Mouse (Mus musculus): ENCODE measurements at regions not wholly inside any gene's neighbourhood (a gene's known extent, or its start where the extent isn't known, plus 50 kb on each side); places are given as distances from the start of the nearest gene placed in this dataset.

GRCm38 (mm10) chr2:159498691-159499090 is 704.1 kb downstream of the Dhx35 start:
- no peak for DNase-seq (ENCODE audit: low spot score in 2 of 2)

DNA sequence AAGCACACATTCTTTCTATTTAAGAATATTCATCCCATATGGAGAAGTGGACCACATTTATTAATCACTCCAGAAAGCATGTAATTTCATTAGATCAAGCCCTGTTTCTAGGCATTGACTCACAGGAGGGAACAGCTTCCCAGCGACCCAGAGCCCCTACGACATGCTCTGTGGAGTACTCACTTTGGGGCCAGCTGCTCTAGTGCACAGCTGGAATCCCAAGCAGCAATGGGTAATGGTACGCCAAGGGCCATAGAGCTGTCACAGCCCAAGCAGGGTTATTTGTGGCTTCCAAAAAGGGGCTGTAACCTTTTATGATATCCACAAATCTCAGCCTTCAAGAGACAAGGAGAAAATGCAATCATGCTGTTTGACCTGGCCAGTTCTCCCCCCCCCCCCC is 706.4 kb downstream of the Dhx35 start:
- DNase-seq (ENCODE audit: low spot score in 2 of 2), result no peak

GRCm38 (mm10) chr2:159519066-159519465 is 724.5 kb downstream of the Dhx35 start:
- no peak for DNase-seq (ENCODE audit: low spot score in 2 of 2)

DNA sequence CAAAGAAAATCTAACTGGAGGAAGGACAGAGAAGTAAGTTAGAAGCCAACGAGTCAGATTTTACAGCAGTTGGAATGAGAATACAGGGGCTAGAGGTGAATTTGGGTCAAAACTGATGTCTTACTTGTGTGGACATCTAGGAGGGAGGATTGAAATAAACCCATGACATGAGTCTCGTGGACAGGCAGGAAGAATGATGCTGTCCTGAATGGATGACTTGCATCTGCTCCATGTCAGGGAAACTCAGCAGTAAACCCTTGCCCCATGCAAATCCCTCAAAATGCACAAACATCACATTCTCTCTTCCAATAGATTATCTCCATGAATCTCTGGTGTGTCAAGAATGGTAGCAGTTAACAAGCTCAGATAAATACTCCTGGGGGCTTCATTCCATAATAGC is 729.1 kb downstream of the Dhx35 start:
- DNase-seq (ENCODE audit: low spot score in 2 of 2), result no peak

- peak in 1 of 2 experiments; percentile 29 for DNase-seq (ENCODE audit: low spot score in 2 of 2)
Measured at GRCm38 (mm10) chr2:159534951-159535350, 740.3 kb downstream of the Dhx35 start.

- DNase-seq (ENCODE audit: low spot score in 2 of 2), result no peak
Measured at GRCm38 (mm10) chr2:159539261-159539660, 744.7 kb downstream of the Dhx35 start.

DNA sequence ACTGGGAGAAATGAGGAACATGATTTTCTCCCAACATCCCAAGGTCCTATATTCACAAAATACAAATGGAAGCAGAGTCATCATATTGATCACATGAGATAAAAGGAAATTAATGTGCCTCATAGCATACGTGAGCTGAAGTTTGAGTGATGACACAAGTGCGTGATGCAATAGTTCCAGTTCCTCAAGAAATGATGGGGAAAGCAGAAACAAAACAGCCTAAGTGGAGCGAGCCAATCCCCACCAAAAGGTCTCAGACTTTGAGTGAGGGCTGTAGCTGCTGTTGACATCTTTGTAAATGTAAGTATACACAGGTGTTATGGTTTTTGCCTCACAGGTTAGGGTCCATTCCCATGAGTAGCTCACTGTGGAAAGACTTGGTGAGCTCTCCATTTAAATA is 763.0 kb downstream of the Dhx35 start:
- DNase-seq (ENCODE audit: low spot score in 2 of 2), result no peak

DNA sequence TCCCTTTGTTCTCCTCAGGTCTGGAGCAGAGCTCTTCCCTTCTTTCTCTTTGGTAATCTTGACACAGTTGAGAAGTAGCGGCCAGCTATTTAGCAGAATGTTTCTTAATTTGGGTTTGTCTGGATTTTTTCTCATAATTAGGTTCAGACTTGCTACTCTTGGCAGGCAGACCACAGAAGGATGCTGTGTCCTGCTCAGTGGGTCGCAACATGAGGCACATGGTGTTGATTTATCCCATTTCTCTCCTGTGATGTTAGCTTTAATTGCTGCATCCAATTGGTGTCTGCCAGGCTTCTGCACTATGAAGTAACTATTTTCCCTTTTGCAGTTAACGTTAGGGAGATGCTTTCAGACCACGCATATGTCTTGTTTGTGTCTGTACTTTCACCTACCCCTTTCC is 768.7 kb downstream of the Gm826 start:
- DNase-seq (ENCODE audit: low spot score in 2 of 2), result no peak

DNA sequence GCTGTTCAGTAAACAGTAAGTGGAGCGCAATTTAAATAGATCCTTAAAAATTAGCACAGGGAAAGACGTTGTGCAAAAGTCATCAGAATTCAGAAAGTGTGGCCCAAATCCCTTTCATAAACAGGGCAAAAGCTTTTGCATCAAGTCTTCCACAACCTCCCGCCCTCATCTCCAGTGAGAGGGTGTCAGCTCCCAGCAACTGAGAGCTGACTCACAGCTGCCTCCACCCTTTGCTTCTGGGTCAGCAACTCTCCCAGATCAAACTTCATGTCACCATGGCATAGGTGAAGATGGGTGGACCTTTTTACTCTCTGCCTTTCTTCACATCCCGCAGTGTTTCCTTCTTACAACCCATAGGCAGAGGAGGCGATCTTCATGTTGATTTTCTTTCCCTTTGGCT is 768.0 kb downstream of the Gm826 start:
- DNase-seq (ENCODE audit: low spot score in 2 of 2), result no peak

DNA sequence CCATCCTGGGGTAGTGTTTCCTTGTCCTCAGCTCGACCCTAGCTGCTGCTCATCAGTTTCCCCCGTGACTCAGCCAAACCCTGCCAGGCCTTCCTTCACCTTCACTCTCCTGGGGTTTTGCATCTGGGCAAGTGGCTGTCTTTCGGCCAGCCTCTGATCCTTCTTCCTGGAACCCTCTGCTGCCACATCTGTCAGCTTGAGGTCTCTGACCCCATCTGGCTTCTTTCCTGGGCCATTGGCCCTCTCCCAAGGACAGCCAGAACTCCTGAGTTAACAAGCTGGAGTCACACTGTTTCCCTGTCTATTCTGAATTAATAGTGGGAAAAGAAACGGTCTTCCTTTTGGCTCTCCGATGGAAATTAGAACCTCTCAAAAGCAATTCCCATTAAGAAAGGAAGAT is 767.5 kb downstream of the Gm826 start:
- DNase-seq (ENCODE audit: low spot score in 2 of 2), result peak in 1 of 2 experiments; percentile 19

DNA sequence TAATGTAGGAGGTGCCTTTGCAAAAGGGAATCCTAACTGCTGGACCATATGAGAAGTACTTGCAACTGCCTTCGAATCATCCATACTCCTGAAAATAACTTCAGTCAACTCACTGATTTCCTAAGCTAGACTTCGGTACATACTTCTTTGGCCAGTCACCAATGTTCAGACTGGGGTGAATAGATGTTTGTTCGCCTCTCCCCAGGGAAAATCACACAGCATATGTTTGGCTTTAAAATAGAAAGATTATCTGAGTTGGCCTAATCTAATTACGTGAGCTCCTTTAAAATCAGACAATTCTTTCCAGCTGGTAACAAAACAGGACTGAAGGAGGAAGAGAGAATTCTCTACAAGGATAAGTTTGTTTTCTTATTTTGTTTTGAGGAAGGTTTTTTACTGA is 765.6 kb downstream of the Gm826 start:
- no peak for DNase-seq (ENCODE audit: low spot score in 2 of 2)

GRCm38 (mm10) chr2:159571862-159572261 is 762.1 kb downstream of the Gm826 start:
- DNase-seq (ENCODE audit: low spot score in 2 of 2), result no peak

- no peak for DNase-seq (ENCODE audit: low spot score in 2 of 2)
Measured at GRCm38 (mm10) chr2:159575271-159575670, 758.7 kb downstream of the Gm826 start.

DNA sequence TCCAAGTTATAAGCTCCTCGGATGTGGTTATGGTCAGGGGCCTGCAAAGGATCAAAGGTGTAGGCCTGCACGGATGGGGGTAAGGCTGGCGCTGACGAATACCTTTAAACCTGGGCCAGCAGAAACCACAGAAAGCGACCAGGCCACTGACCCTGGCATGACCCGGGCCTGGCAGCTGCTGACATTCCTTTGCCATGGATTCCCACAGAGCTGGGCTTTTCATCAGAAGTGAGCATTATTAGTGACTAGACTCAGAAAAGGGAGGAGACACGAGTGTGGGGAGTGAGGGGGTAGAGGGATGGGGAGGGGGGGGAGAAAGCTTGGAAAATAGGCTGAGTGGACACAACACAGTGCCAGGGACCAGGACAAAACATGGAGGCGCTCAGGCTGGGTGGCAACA is 750.9 kb downstream of the Gm826 start:
- DNase-seq (ENCODE audit: low spot score in 2 of 2), result no peak

GRCm38 (mm10) chr2:159584641-159585040 is 749.3 kb downstream of the Gm826 start:
- no peak for DNase-seq (ENCODE audit: low spot score in 2 of 2)

- no peak for DNase-seq (ENCODE audit: low spot score in 2 of 2)
Measured at GRCm38 (mm10) chr2:159586697-159587473, 747.1 kb downstream of the Gm826 start.

- no peak for DNase-seq (ENCODE audit: low spot score in 2 of 2)
Measured at GRCm38 (mm10) chr2:159591396-159592124, 742.4 kb downstream of the Gm826 start.

DNA sequence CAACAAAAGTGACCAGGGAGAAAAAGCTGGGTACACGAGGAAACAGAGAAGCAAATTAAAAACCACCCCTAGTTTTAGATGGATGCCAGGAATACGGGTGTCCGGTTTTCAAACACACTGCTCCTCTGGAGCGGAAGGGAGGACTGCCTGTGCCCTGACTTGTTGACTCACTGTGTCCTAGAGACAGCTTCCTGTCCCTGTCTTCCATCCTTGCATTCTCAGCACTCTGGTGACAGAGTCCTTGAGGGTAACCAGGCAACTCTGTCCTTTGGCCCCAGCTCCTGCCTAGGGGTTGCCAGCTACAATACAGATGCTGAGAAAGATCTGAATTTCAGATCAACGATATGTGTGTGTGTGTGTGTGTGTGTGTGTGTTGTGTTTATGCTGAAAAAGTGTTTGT is 741.1 kb downstream of the Gm826 start:
- no peak for DNase-seq (ENCODE audit: low spot score in 2 of 2)

DNA sequence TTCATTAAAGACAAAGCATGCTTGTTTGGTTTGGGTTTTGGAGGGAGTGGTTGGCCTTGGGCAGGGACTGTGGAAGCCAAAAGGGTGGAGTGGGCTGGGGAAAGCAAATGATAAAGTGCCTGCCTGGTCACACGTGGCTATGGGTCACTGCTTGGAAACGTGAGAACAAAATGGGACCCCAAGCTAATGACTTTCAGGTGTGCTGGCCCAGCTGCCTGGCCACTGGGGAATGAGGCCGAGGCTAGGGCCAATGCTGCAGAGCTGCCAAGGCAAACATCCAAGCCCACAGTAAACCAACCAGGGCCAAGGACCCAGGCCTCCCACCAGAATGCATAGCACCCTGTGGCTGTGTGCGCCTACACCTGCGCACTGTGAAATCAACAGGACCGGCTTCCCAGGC is 737.7 kb downstream of the Gm826 start:
- no peak for DNase-seq (ENCODE audit: low spot score in 2 of 2)

DNA sequence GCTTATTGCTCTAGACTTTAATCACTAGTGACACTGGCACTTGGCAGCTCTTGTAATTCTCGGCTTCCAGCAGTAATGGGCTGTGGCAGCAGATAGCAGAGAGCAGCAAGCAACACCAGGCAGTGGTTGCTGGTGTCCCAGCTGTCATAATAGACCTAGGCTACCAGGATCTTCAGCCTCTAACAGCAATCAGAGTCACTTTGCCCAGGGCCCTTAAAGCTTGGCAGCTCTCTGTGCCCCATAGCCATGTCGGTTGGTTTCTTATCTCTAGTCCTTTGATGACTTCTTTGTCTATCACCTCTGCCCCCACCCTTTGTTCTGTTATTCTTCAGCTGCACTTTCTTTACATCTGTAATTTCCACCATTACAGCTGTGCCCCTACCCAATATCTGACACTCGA is 735.9 kb downstream of the Gm826 start:
- DNase-seq (ENCODE audit: low spot score in 2 of 2), result no peak

DNA sequence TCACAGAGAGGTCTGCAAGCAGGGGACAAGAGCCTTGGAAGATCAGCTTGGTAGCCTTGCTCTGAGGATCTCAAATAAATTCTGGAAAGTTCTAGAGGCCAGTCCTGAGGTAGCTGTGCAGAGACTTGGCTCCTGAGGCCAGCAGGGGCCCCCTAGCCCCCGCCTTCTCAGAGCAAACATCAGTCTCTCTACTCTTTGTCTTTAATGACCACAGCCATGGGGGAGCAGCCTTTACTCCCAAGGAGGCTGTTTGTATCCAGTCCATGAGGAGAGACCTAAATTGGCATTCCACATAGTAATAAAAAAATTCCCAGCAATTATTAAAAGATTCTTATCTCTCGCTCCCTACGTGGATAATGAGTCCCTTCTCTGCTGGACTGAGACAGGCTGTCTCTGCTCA is 726.8 kb downstream of the Gm826 start:
- DNase-seq (ENCODE audit: low spot score in 2 of 2), result no peak

DNA sequence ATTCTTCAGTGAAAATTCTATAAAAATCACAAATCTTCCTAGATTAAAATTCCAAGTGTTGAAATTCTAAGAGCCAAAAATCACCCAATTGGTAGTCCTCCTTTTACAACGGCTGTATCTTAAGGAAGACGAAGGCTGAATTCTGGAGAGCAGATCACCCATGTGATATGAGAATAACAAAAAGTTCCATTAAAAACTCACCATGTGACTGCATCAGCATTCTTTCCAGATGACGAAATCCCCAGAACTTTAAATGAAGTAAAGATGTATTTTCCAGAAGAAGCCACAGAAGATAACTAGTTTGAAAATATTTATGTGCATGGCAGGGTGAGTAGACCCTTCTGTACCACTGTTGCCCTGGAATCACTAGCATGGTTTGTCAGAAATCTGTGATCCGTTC is 723.5 kb downstream of the Gm826 start:
- DNase-seq (ENCODE audit: low spot score in 2 of 2), result no peak

DNA sequence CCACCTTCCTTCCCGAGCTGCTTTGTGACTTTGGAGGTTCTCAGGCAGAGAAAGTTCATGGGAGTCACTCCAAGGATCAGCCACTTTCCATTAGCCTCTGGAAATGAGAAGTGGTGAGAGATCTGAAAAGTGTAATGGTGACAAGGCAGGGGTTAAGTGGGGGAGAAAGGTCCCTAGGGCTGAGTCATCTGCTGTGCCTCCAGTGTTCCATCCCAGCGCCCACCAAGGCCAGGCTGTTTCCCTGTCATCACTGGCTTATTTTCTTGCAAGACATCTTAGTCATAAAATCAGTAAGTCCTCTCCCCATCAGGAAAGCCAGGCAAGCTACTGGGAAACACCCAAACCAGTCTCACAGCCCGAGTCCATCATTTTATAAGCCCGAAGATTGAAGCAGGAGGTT is 717.3 kb downstream of the Gm826 start:
- DNase-seq (ENCODE audit: low spot score in 2 of 2), result no peak

All from adrenal gland, postnatal 4 days (tissue).